Mouse (Mus musculus) liver, embryonic 13.5 days (tissue): ENCODE measurements around the gene Zswim7. TPM values are rescaled to one million over a fixed set of nuclear protein-coding genes. Genes with fewer than 3 reads are reported as not detected.
"Not testable (repeated sequence)": the region's sequence is repeated elsewhere in the genome, so short reads cannot be mapped to it uniquely, and the experiment has no call there.

ENCODE experiments used
- ATAC-seq: fragments of 200-750 bp; cut with Nextera tagmentation; 2 replicates; pipeline ENCODE4 v1.8.0; 2017; ENCODE audit warnings: low read depth, mild to moderate bottlenecking, moderate number of reproducible peaks, moderate library complexity
- DNase-seq: peaks from one replicate; pipeline ENCODE4 v3.0.0; 2022
- H3K27ac ChIP-seq: fragments of 300-500 bp; sonication (generic); 2 replicates; pipeline ENCODE4 v1.5.1; 2015; ENCODE audit warnings: moderate library complexity, mild to moderate bottlenecking, inconsistent platforms
- H3K27me3 ChIP-seq: fragments of 300-500 bp; sonication (generic); 2 replicates; pipeline ENCODE4 v1.6.1; 2015; ENCODE audit warnings: mild to moderate bottlenecking, inconsistent platforms
- H3K36me3 ChIP-seq: fragments of 300-500 bp; sonication (generic); 2 replicates; pipeline ENCODE4 v1.6.1; 2015; ENCODE audit warnings: mild to moderate bottlenecking, inconsistent platforms
- H3K4me1 ChIP-seq: fragments of 300-500 bp; sonication (generic); replicated peaks from 2 replicates; pipeline ENCODE4 v1.6.1; 2015; ENCODE audit warnings: inconsistent platforms
- H3K4me2 ChIP-seq: fragments of 300-500 bp; sonication (generic); 2 replicates; pipeline ENCODE4 v1.6.1; 2015; ENCODE audit warnings: inconsistent platforms, mild to moderate bottlenecking, moderate library complexity
- H3K4me3 ChIP-seq: fragments of 300-500 bp; sonication (generic); replicated peaks from 2 replicates; pipeline ENCODE4 v1.5.1; 2015; ENCODE audit warnings: mild to moderate bottlenecking, inconsistent platforms
- H3K9ac ChIP-seq: fragments of 300-500 bp; sonication (generic); 2 replicates; pipeline ENCODE4 v1.6.1; 2015; ENCODE audit warnings: mild to moderate bottlenecking, inconsistent platforms
- H3K9me3 ChIP-seq: fragments of 300-500 bp; sonication (generic); replicated peaks from 2 replicates; pipeline ENCODE4 v1.6.1; 2016; ENCODE audit warnings: inconsistent platforms
- WGBS: fragments of 180-500 bp; shearing (Covaris S2); methylation state at CpG from one replicate; pipeline ENCODE4 v1.1.7; 2015; ENCODE audit not compliant: insufficient replicate concordance; 5-methylcytosine and 5-hydroxymethylcytosine counted together
- polyA plus RNA-seq: library from polyadenylated mRNA; unstranded; fragments of >200 nt; fragmentation: Nextera tagmentation; extraction: Ambion mirVana; gene quantifications from 2 replicates; pipeline ENCODE4 v1.2.1, GENCODE M21; 2015

Zswim7 gene
- 11.3 and 13.0 TPM in 2 replicates for polyA plus RNA-seq

DNA sequence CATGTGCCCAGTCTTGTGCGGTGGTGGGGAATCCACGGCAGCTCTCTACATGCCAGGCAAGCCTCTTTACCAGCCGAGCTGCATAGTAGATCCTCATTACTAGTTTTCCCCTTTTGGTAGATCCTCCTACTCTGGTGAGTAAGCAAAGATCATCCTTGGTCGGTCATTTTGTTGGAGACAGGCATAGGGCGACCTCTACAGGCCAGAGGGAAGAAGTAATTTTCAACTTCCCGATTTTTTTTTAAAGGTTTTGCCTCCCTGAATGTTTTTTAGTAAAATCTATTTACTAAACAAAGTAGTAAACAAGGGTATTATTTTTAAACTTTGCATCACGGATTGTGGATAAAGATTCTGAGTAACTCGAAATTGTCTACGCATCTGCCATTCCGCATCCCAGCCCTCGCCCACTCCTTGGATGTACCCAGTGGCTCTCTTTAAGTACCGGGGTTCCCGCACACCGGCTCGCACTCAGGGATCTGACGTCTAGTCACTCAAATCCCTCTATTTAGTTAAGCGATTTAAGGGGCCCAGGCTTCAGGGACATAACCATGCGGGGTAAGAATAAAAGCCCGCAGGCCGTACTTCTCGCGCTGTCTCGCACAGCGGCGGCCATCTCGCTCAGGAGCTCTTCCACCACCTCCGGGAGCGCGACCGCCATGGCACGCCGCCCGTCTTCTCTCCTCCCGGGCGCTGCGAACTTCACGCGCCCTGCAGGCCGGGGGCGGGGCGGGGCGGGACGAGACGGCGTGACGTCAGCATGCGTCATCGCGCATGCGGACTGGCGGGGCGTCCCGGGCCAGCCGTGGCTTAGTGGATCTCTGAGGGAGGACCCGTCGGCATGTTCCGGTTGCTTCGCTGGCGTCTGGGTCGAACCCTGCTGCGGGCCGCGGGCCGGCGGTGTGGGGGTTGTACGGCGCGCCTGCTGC, at the start of gene Zswim7, which contains the start of gene Ttc19:
Gene Zswim7 (minus strand): TSS at position 701 of the 926 bp plus-strand sequence.
Gene Ttc19 (plus strand): TSS at position 799 of the 926 bp plus-strand sequence.
- Histone ChIP-seq H3K4me2 (peak within 1 kb of the TSS; percentile 86), H3K27ac (peak within 1 kb of the TSS; percentile 93), H3K27me3 (no peaks in the 10 kb centered on the region), H3K36me3 (peaks cover 13% of the 10 kb centered on the region; the same call in 1 of the 2 replicates), H3K4me1 (peaks cover 28% of the 10 kb centered on the region), H3K4me3 (peak within 1 kb of the TSS; percentile 86), H3K9ac (peak within 1 kb of the TSS; percentile 83), H3K9me3 (no peaks in the 10 kb centered on the region)
- DNase-seq (peak; percentile 86), ATAC-seq (peak; percentile 94)
- under 1% methylated on average over 59 of the region's 68 CpGs for WGBS

DNA sequence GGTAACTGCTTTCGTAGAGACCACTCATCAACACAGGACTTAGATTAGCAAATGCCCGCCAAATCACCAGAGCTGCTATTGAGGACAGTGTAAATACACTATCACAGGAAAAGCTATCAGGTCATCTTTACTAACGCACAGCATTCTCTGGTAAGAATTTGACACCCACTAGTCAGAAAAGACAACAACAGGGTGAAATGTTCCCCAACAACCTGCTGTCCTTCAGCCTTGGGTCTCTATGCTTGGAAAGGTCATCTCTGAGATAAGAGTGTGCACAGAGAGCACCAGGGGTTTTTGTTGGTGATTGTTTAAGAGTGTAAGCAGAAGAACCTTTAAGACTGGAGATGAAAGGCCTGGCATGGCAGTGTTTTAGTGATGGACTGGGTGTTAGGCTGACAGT, 42.5 kb upstream of the Zswim7 start:
- Histone ChIP-seq H3K4me3 (no peak overlapping the region), H3K27ac (no peak overlapping the region), H3K4me1 (no peaks in the 10 kb centered on the region), H3K9ac (no peak overlapping the region), H3K27me3 (no peaks in the 10 kb centered on the region), H3K36me3 (peaks cover 88% of the 10 kb centered on the region), H3K9me3 (no peaks in the 10 kb centered on the region), H3K4me2 (no peak overlapping the region)
- DNase-seq (no peak), ATAC-seq (no peak)
- 81% methylated on average over 3 of the region's 3 CpGs for WGBS

DNA sequence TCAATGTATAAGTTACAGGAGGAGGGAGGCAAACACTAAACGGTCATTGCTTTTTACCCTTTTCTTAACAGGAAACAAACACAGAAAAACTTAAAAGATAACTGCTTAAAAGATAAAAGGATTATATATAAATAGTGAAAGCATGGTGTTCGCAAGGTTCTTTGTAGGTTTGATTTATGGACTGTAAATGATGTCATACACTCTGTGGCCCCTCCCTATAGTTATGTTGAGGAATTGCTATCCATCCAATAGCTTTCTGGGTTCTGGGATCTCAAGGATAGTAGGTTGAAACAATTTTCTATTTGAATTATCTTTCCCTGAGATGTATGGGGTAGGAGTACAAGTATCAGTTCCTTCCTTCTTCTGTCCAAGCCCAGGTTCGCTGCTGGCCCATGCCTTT, 38.9 kb upstream of the Zswim7 start:
- Histone ChIP-seq H3K27me3 (no peaks in the 10 kb centered on the region), H3K4me2 (no peak overlapping the region), H3K4me3 (no peak overlapping the region), H3K4me1 (no peaks in the 10 kb centered on the region), H3K9ac (no peak overlapping the region), H3K27ac (no peak overlapping the region), H3K9me3 (no peaks in the 10 kb centered on the region), H3K36me3 (peaks cover 90% of the 10 kb centered on the region)
- WGBS: 82% methylated on average over 3 of the region's 3 CpGs
- ATAC-seq (no peak), DNase-seq (no peak)

DNA sequence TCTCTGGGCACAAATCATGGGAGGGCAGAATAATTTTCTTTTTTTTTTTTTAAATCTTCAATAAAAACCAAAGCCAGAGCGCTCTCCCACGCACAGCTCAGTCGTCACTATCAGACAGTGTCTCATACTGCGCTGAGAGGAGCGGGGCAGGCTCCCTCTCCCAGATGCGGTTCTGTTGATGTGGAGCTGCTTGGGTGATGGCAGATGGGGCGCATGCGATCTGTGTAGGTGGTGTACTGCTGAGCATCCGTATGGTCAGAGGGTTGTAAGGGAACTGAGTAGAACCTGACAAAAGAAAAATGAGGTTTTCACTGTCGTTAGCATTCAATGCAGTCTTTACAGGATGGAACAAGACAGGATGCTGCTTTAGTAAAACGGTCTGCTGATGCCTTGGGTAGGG, 36.6 kb upstream of the Zswim7 start:
- Histone ChIP-seq H3K4me3 (no peak overlapping the region), H3K27ac (no peak overlapping the region), H3K36me3 (peaks cover 94% of the 10 kb centered on the region), H3K9me3 (no peaks in the 10 kb centered on the region), H3K4me1 (no peaks in the 10 kb centered on the region), H3K27me3 (no peaks in the 10 kb centered on the region), H3K9ac (no peak overlapping the region), H3K4me2 (no peak overlapping the region)
- WGBS: 82% methylated on average over 11 of the region's 11 CpGs
- no peak for ATAC-seq
- no peak for DNase-seq

DNA sequence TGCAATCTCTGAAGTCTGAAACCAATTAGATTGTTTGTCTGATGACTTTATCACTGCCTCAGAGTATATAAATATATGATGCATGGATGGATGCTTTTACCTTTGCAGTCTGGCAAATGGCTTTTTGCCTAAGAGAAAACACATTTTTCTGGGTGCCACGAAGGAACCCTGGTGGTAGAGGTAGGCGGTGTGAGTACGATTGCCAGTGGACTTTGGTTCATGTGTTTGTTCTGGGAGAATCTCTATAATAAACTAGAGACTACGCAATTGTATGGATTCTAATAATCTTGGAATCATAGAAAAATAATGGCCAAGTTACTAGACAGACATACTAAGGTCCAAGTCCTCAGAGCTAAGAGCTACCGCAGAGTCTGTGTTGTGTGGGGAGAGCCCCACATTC, 33.8 kb upstream of the Zswim7 start:
- H3K36me3 ChIP-seq: peaks cover 73% of the 10 kb centered on the region
- no peak for ATAC-seq
- H3K4me2 ChIP-seq: no peak overlapping the region
- DNase-seq: no peak
- no peaks in the 10 kb centered on the region for H3K9me3 ChIP-seq
- no peaks in the 10 kb centered on the region for H3K27me3 ChIP-seq
- no peak overlapping the region for H3K4me3 ChIP-seq
- no peak overlapping the region for H3K9ac ChIP-seq
- no peak overlapping the region for H3K27ac ChIP-seq
- WGBS: 92% methylated on average over 5 of the region's 5 CpGs
- no peaks in the 10 kb centered on the region for H3K4me1 ChIP-seq

DNA sequence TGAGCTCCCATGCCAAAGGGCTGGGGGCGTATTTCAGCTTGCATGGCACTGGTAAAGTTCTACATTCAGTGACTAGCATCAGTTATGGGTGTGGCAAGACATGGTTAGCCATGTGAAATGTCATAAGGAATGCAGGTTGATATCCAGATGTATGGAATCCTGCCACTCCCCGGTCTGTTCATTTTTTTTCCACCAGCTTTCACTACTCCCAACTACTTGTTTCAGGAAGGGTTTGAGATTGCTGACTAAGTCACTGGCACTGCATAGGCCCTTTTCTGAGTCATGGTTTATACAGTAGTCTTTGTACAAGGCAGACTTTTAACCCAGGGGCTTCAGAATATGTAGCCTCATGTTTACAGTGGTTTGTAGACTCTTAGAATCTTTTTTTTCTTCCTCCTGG, 28.1 kb upstream of the Zswim7 start:
- Histone ChIP-seq H3K4me2 (no peak overlapping the region), H3K27me3 (no peaks in the 10 kb centered on the region), H3K9me3 (no peaks in the 10 kb centered on the region), H3K36me3 (peaks cover 37% of the 10 kb centered on the region), H3K4me1 (no peaks in the 10 kb centered on the region), H3K9ac (no peak overlapping the region), H3K4me3 (no peak overlapping the region), H3K27ac (no peak overlapping the region)
- 84% methylated on average over 2 of the region's 2 CpGs for WGBS
- DNase-seq (no peak), ATAC-seq (no peak)

DNA sequence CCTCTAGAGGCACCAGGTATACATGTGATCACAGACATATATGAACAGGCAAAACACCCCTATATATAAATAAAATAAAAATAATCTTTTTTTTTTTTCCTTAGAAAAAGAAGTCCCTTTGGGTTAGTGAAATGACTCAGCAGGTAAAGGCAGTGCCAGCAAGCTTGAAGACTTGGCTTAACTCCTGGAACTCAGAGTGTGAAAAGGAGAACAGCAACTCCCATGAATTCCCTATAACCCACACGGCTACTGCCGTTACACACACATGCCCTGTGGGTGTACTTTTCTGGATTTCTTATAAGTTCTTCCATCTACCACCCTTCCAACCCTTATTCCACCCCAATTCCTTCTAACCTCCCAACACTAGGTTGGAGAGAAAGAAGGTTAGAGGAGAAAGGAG, 24.7 kb upstream of the Zswim7 start:
- no peak for DNase-seq
- no peak overlapping the region for H3K4me3 ChIP-seq
- no peaks in the 10 kb centered on the region for H3K4me1 ChIP-seq
- 94% methylated on average over 2 of the region's 2 CpGs for WGBS
- no peak overlapping the region for H3K9ac ChIP-seq
- 0 out of 2 replicates have a peak, but pooled peaks cover 19% of the 10 kb centered on the region for H3K36me3 ChIP-seq
- H3K27me3 ChIP-seq: no peaks in the 10 kb centered on the region
- no peak overlapping the region for H3K4me2 ChIP-seq
- no peak overlapping the region for H3K27ac ChIP-seq
- no peaks in the 10 kb centered on the region for H3K9me3 ChIP-seq
- ATAC-seq: no peak

DNA sequence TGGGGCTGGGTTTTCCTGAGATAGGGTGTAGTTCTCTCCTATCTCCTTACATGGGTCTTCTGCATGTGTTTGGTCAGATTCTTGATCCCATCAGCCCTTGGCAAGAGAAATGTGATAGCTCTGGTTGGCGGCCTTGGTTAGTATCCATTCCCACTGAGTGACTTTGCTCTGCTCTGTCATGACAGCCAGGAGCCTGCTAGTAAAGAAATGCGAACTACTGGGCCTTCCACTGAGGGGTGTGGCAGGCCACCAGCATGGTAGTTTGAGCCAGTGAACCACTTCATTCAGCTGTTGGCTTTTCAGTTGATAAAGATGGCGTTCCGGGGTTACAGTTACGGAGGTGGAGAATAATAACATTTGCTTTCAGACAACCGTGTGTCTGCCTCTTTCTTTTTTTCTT, 17.7 kb upstream of the Zswim7 start:
- Histone ChIP-seq H3K27me3 (no peaks in the 10 kb centered on the region), H3K4me1 (no peaks in the 10 kb centered on the region), H3K27ac (no peak overlapping the region), H3K36me3 (peaks cover 7% of the 10 kb centered on the region; the same call in 1 of the 2 replicates), H3K9ac (no peak overlapping the region), H3K9me3 (no peaks in the 10 kb centered on the region), H3K4me2 (no peak overlapping the region), H3K4me3 (no peak overlapping the region)
- WGBS: 79% methylated on average over 6 of the region's 6 CpGs
- ATAC-seq (no peak), DNase-seq (no peak)

DNA sequence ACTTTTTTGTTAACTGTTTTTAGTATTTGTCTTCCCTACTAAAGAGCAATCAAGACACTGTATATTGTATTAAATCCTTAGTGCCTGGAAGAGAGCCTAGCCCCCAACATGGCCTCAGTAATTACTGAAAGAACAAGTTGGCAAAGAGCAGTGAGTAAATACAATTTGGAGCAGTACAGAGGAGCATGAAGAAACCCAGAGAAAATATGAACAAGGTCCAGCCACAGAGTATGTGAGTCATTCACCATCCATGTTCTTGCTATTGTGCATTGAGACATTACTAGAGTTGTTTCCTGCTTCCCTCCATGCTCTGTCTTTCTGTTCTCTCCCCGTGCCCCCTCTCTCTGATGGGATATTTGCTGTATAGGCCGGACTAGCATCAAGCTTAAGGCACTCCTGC, 12.9 kb upstream of the Zswim7 start:
- ATAC-seq: no peak
- no peak overlapping the region for H3K4me3 ChIP-seq
- H3K27me3 ChIP-seq: no peaks in the 10 kb centered on the region
- no peak overlapping the region for H3K27ac ChIP-seq
- no peak for DNase-seq
- H3K9ac ChIP-seq: no peak overlapping the region
- 86% methylated on average over 2 of the region's 2 CpGs for WGBS
- no peaks in the 10 kb centered on the region for H3K4me1 ChIP-seq
- peaks cover 7% of the 10 kb centered on the region; the same call in 1 of the 2 replicates for H3K36me3 ChIP-seq
- H3K4me2 ChIP-seq: no peak overlapping the region
- no peaks in the 10 kb centered on the region for H3K9me3 ChIP-seq

DNA sequence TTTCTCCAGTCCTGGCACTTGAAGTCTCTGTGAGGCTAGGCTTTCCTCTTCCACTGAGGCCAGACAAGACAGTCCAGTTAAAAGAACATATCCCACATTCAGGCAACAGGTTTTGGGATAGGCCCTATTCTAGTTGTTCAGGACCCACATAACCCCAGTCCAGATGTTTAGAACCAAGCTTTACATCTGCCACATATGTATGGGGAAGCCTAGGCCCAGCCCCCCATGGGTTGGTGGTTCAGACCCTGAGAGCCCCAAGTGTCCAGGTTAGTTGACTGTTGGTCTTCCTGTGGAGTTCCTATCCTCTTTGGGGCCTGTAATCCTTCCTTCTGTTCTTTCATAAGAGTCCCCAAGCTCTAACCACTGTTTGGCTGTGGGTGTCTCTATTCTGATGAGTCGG, 6.5 kb upstream of the Zswim7 start:
- ATAC-seq (no peak), DNase-seq (no peak)
- peaks cover 27% of the 10 kb centered on the region for H3K36me3 ChIP-seq
- H3K4me2 ChIP-seq: no peak overlapping the region
- H3K27ac ChIP-seq: no peak overlapping the region
- H3K9ac ChIP-seq: no peak overlapping the region
- no peaks in the 10 kb centered on the region for H3K27me3 ChIP-seq
- no peaks in the 10 kb centered on the region for H3K9me3 ChIP-seq
- H3K4me1 ChIP-seq: no peaks in the 10 kb centered on the region
- H3K4me3 ChIP-seq: no peak overlapping the region
- 71% methylated on average over 1 of the region's 1 CpGs for WGBS

DNA sequence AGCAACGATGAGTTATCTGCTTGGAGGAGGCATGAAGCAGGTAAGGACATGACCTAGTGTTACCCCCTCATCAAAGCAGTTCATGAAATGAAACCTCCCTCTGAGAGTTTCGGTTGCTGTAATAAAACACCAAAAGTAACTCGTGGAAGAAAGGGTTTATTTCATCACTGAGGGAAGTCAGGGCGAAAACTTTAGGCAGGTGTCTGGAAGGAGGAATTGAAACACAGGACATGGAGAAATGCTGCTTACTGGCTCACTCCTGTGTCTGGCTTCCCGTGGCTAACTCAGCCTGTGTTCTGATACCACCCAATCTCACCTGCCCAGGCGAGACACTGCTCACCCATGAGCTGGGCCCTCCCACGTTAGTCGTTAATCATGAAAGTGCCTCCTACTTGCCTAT, 3.8 kb upstream of the Zswim7 start:
- Histone ChIP-seq H3K27me3 (no peaks in the 10 kb centered on the region), H3K4me3 (no peak overlapping the region), H3K9me3 (no peaks in the 10 kb centered on the region), H3K4me1 (peaks cover 16% of the 10 kb centered on the region), H3K4me2 (no peak overlapping the region), H3K36me3 (peaks cover 27% of the 10 kb centered on the region), H3K27ac (no peak overlapping the region), H3K9ac (no peak overlapping the region)
- ATAC-seq: no peak
- 69% methylated on average over 8 of the region's 8 CpGs for WGBS
- no peak for DNase-seq

DNA sequence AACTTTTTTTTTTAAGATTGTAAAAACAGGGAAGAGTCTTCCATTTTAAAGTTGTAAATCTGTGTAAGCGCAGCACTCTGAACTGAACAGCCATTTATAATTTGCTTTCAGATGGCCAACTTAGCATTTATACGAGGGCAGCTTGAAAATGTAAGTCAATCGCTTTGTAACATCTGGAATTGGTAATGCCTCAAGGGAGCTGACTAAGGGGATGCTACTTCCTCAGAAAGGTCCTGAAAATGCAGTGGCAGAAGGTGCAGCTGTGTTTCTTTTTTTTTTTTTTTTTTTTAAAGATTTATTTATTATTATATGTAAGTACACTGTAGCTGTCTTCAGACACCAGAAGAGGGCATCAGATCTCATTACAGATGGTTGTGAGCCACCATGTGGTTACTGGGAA, 2.8 kb upstream of the Zswim7 start:
- not testable (repeated sequence) for H3K27ac ChIP-seq, H3K27me3 ChIP-seq, H3K4me3 ChIP-seq, ATAC-seq, H3K4me2 ChIP-seq, DNase-seq, H3K9me3 ChIP-seq, H3K9ac ChIP-seq
- Histone ChIP-seq H3K36me3 (peaks cover 27% of the 10 kb centered on the region), H3K4me1 (peaks cover 19% of the 10 kb centered on the region)
- 86% methylated on average over 3 of the region's 3 CpGs for WGBS
